Mouse (Mus musculus): ENCODE measurements around the gene Npm1. TPM values are rescaled to one million over a fixed set of nuclear protein-coding genes. Genes with fewer than 3 reads are reported as not detected.
A peak's percentile ranks its signal among the peaks of the same experiment; 100 is the strongest.

Npm1 gene
- polyA plus RNA-seq, 1 experiment from 2014 or later, result 1,263 TPM

- Histone ChIP-seq H3K9me3 (ENCODE audit: control insufficient read depth, low read length) (no peaks in the 10 kb centered on the region), H3K4me3 (ENCODE audit: low read depth, low read length) (no peak overlapping the region), H3K4me2 (ENCODE audit: low read length) (no peak overlapping the region), H3K4me1 (replicated peaks; ENCODE audit: control insufficient read depth, insufficient read depth, low read length) (peaks cover 7% of the 10 kb centered on the region), H3K27ac (ENCODE audit: low read depth) (no peak overlapping the region), H3K9ac (ENCODE audit: low read length) (no peak overlapping the region), H3K36me3 (ENCODE audit: control insufficient read depth, insufficient read depth, low read length) (peaks cover 68% of the 10 kb centered on the region), H3K27me3 (replicated peaks; ENCODE audit: control insufficient read depth, insufficient read depth, low read length) (peaks cover 10% of the 10 kb centered on the region)
- WGBS, result 79% methylated on average over 3 of the region's 3 CpGs
- DNase-seq (ENCODE audit: low spot score), result no peak
- ATAC-seq (replicated peaks; ENCODE audit: low FRiP score, low TSS enrichment, low read depth), result no peak
Measured at GRCm38 (mm10) chr11:33151128-33151779, 11.8 kb downstream of the Npm1 start.

- Histone ChIP-seq H3K36me3 (ENCODE audit: control insufficient read depth, insufficient read depth, low read length) (peaks cover 60% of the 10 kb centered on the region), H3K4me3 (ENCODE audit: low read depth, low read length) (no peak overlapping the region), H3K4me2 (ENCODE audit: low read length) (no peak overlapping the region), H3K27ac (ENCODE audit: low read depth) (no peak overlapping the region), H3K27me3 (replicated peaks; ENCODE audit: control insufficient read depth, insufficient read depth, low read length) (peaks cover 13% of the 10 kb centered on the region), H3K9me3 (ENCODE audit: control insufficient read depth, low read length) (no peaks in the 10 kb centered on the region), H3K9ac (ENCODE audit: low read length) (no peak overlapping the region), H3K4me1 (replicated peaks; ENCODE audit: control insufficient read depth, insufficient read depth, low read length) (peaks cover 13% of the 10 kb centered on the region)
- no peak for ATAC-seq (replicated peaks; ENCODE audit: low FRiP score, low TSS enrichment, low read depth)
- DNase-seq (ENCODE audit: low spot score), result no peak
Measured at GRCm38 (mm10) chr11:33150364-33150763, 12.6 kb downstream of the Npm1 start.

- peaks cover 22% of the 10 kb centered on the region for H3K27me3 ChIP-seq (replicated peaks; ENCODE audit: control insufficient read depth, insufficient read depth, low read length)
- H3K9ac ChIP-seq (ENCODE audit: low read length), result no peak overlapping the region
- no peaks in the 10 kb centered on the region for H3K9me3 ChIP-seq (ENCODE audit: control insufficient read depth, low read length)
- H3K36me3 ChIP-seq (ENCODE audit: control insufficient read depth, insufficient read depth, low read length), result peaks cover 51% of the 10 kb centered on the region
- H3K4me1 ChIP-seq (replicated peaks; ENCODE audit: control insufficient read depth, insufficient read depth, low read length), result peaks cover 16% of the 10 kb centered on the region
- no peak overlapping the region for H3K4me2 ChIP-seq (ENCODE audit: low read length)
- DNase-seq (ENCODE audit: low spot score), result no peak
- no peak overlapping the region for H3K27ac ChIP-seq (ENCODE audit: low read depth)
- ATAC-seq (replicated peaks; ENCODE audit: low FRiP score, low TSS enrichment, low read depth), result no peak
- H3K4me3 ChIP-seq (ENCODE audit: low read depth, low read length), result no peak overlapping the region
Measured at GRCm38 (mm10) chr11:33149453-33149852, 13.6 kb downstream of the Npm1 start.

GRCm38 (mm10) chr11:33149088-33149436, 13.9 kb downstream of the Npm1 start:
- H3K27me3 ChIP-seq (replicated peaks; ENCODE audit: control insufficient read depth, insufficient read depth, low read length), result peaks cover 26% of the 10 kb centered on the region
- H3K27ac ChIP-seq (ENCODE audit: low read depth), result no peak overlapping the region
- peaks cover 16% of the 10 kb centered on the region for H3K4me1 ChIP-seq (replicated peaks; ENCODE audit: control insufficient read depth, insufficient read depth, low read length)
- ATAC-seq (replicated peaks; ENCODE audit: low FRiP score, low TSS enrichment, low read depth) (no peak), DNase-seq (ENCODE audit: low spot score) (no peak)
- H3K4me2 ChIP-seq (ENCODE audit: low read length), result no peak overlapping the region
- WGBS, result 18% methylated on average over 3 of the region's 3 CpGs
- H3K9ac ChIP-seq (ENCODE audit: low read length), result no peak overlapping the region
- no peak overlapping the region for H3K4me3 ChIP-seq (ENCODE audit: low read depth, low read length)
- H3K36me3 ChIP-seq (ENCODE audit: control insufficient read depth, insufficient read depth, low read length), result peaks cover 47% of the 10 kb centered on the region
- H3K9me3 ChIP-seq (ENCODE audit: control insufficient read depth, low read length), result no peaks in the 10 kb centered on the region

- Histone ChIP-seq H3K4me3 (ENCODE audit: low read depth, low read length) (peak overlapping the region; percentile 51), H3K9me3 (ENCODE audit: control insufficient read depth, low read length) (no peaks in the 10 kb centered on the region), H3K4me1 (replicated peaks; ENCODE audit: control insufficient read depth, insufficient read depth, low read length) (peaks cover 16% of the 10 kb centered on the region), H3K4me2 (ENCODE audit: low read length) (peak overlapping the region; percentile 84), H3K9ac (ENCODE audit: low read length) (0 out of 2 replicates have a peak overlapping the region, but pooled peaks have one; percentile 10), H3K27me3 (replicated peaks; ENCODE audit: control insufficient read depth, insufficient read depth, low read length) (peaks cover 28% of the 10 kb centered on the region), H3K36me3 (ENCODE audit: control insufficient read depth, insufficient read depth, low read length) (peaks cover 42% of the 10 kb centered on the region), H3K27ac (ENCODE audit: low read depth) (no peak overlapping the region)
- ATAC-seq (replicated peaks; ENCODE audit: low FRiP score, low TSS enrichment, low read depth) (peak; percentile 70), DNase-seq (ENCODE audit: low spot score) (no peak)
- WGBS, result 4% methylated on average over 23 of the region's 23 CpGs
Measured at GRCm38 (mm10) chr11:33148338-33149087, 14.5 kb downstream of the Npm1 start.

- Histone ChIP-seq H3K4me2 (ENCODE audit: low read length) (peak overlapping the region; percentile 84), H3K4me3 (ENCODE audit: low read depth, low read length) (peak overlapping the region; percentile 51), H3K27ac (ENCODE audit: low read depth) (peak overlapping the region; percentile 27; the same call in 1 of the 2 replicates), H3K27me3 (replicated peaks; ENCODE audit: control insufficient read depth, insufficient read depth, low read length) (peaks cover 28% of the 10 kb centered on the region), H3K4me1 (replicated peaks; ENCODE audit: control insufficient read depth, insufficient read depth, low read length) (peaks cover 16% of the 10 kb centered on the region), H3K9me3 (ENCODE audit: control insufficient read depth, low read length) (no peaks in the 10 kb centered on the region), H3K36me3 (ENCODE audit: control insufficient read depth, insufficient read depth, low read length) (peaks cover 34% of the 10 kb centered on the region), H3K9ac (ENCODE audit: low read length) (0 out of 2 replicates have a peak overlapping the region, but pooled peaks have one; percentile 10)
- peak; percentile 84 for DNase-seq (ENCODE audit: low spot score)
- under 1% methylated on average over 60 of the region's 85 CpGs for WGBS
- peak; percentile 60 for ATAC-seq (replicated peaks; ENCODE audit: low FRiP score, low TSS enrichment, low read depth)
Measured at GRCm38 (mm10) chr11:33147572-33148337, 15.3 kb downstream of the Npm1 start.

GRCm38 (mm10) chr11:33147171-33147571, 15.8 kb downstream of the Npm1 start, which contains the start of gene Fgf18:
Gene Fgf18 (minus strand): TSS chr11:33147400.
- DNase-seq (ENCODE audit: low spot score) (no peak), ATAC-seq (replicated peaks; ENCODE audit: low FRiP score, low TSS enrichment, low read depth) (peak; percentile 20)
- H3K4me1 ChIP-seq (replicated peaks; ENCODE audit: control insufficient read depth, insufficient read depth, low read length), result peaks cover 16% of the 10 kb centered on the region
- no peaks in the 10 kb centered on the region for H3K9me3 ChIP-seq (ENCODE audit: control insufficient read depth, low read length)
- H3K27me3 ChIP-seq (replicated peaks; ENCODE audit: control insufficient read depth, insufficient read depth, low read length), result peaks cover 28% of the 10 kb centered on the region
- peaks cover 30% of the 10 kb centered on the region for H3K36me3 ChIP-seq (ENCODE audit: control insufficient read depth, insufficient read depth, low read length)
- peak within 1 kb of the TSS; percentile 84 for H3K4me2 ChIP-seq (ENCODE audit: low read length)
- 0 out of 2 replicates have a peak within 1 kb of the TSS, but pooled peaks have one; percentile 10 for H3K9ac ChIP-seq (ENCODE audit: low read length)
- peak within 1 kb of the TSS; percentile 27; the same call in 1 of the 2 replicates for H3K27ac ChIP-seq (ENCODE audit: low read depth)
- under 1% methylated on average over 34 of the region's 53 CpGs for WGBS
- H3K4me3 ChIP-seq (ENCODE audit: low read depth, low read length), result peak within 1 kb of the TSS; percentile 51

GRCm38 (mm10) chr11:33146651-33147131, 16.3 kb downstream of the Npm1 start:
- ATAC-seq (replicated peaks; ENCODE audit: low FRiP score, low TSS enrichment, low read depth) (peak; percentile 6; the same call in 1 of the 2 replicates), DNase-seq (ENCODE audit: low spot score) (peak; percentile 78)
- Histone ChIP-seq H3K4me1 (replicated peaks; ENCODE audit: control insufficient read depth, insufficient read depth, low read length) (peaks cover 16% of the 10 kb centered on the region), H3K27ac (ENCODE audit: low read depth) (no peak overlapping the region), H3K27me3 (replicated peaks; ENCODE audit: control insufficient read depth, insufficient read depth, low read length) (peaks cover 28% of the 10 kb centered on the region), H3K4me3 (ENCODE audit: low read depth, low read length) (peak overlapping the region; percentile 51), H3K4me2 (ENCODE audit: low read length) (peak overlapping the region; percentile 84), H3K36me3 (ENCODE audit: control insufficient read depth, insufficient read depth, low read length) (peaks cover 25% of the 10 kb centered on the region), H3K9ac (ENCODE audit: low read length) (0 out of 2 replicates have a peak overlapping the region, but pooled peaks have one; percentile 5), H3K9me3 (ENCODE audit: control insufficient read depth, low read length) (no peaks in the 10 kb centered on the region)
- WGBS, result 3% methylated on average over 30 of the region's 30 CpGs
